Mouse (Mus musculus) adipocyte (in vitro differentiated cells): ENCODE measurements around the gene Glyatl3.

Experiments used
- DNase-seq: peaks from one replicate; pipeline ENCODE4 v3.0.0-alpha.2; 2016; ENCODE audit warnings: low spot score

Glyatl3 gene

GRCm38 (mm10) chr17:40855065-40855464, 59.1 kb downstream of the Glyatl3 start:
- no peak for DNase-seq
